Comparison of ENCODE assay signal across 8 mouse cellular contexts in the genomic region with DNA sequence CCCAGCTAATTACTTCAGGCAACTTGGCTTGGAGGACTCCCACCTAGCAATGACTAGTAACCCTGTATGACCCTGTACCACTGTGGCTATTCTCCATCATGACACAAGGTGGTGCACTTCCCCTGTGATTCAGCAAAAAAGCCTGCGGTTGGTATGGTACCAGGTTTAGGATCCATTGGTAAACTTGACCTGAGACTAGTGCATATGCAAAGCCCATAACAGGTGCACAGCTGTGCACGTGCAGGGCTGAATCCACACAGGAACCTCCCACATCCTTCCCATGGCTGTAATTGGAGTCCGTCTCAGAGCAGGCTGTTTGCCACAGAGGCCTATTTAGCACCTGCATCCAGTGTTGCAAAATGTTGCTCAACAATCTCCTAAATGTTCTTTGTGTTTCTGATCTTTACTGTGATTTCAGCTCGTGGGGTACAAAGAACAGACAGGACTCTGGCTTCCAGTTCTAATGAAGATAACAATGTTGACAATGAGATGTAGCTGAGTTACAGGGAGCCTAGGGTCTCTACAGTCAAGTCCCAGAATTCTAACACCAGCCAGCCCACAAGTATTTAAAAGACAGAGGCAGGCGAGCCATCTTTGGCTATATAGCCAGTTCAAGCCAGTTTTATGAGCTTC. TPM values are rescaled to one million over a fixed set of nuclear protein-coding genes. Genes with fewer than 3 reads are reported as not detected.
DNase-seq lines count a peak whose midpoint lies in the region; ATAC-seq lines count a peak whose summit lies in the region.

No protein-coding gene starts in this region.

- H3K9me3 ChIP-seq in forebrain, embryonic 12.5 days = no peaks in the 10 kb centered on the region
- no peaks in the 10 kb centered on the region for H3K9me3 ChIP-seq in limb, embryonic 10.5 days (replicated peaks)
- no peaks in the 10 kb centered on the region for H3K9me3 ChIP-seq in midbrain, embryonic 14.5 days (ENCODE audit: control insufficient read depth, low read length)

- no peak overlapping the region for H3K4me3 ChIP-seq in forebrain, embryonic 12.5 days (replicated peaks)
- H3K4me3 ChIP-seq in limb, embryonic 10.5 days = no peak overlapping the region
- no peak overlapping the region for H3K4me3 ChIP-seq in midbrain, embryonic 14.5 days (replicated peaks; ENCODE audit: low read depth, low read length)

- WGBS in forebrain, embryonic 12.5 days = 34% methylated on average over 5 of the region's 5 CpGs
- 42% methylated on average over 5 of the region's 5 CpGs for WGBS in limb, embryonic 10.5 days
- WGBS in midbrain, embryonic 14.5 days = 34% methylated on average over 5 of the region's 5 CpGs

- H3K27me3 ChIP-seq in forebrain, embryonic 12.5 days = no peaks in the 10 kb centered on the region
- no peaks in the 10 kb centered on the region for H3K27me3 ChIP-seq in limb, embryonic 10.5 days (ENCODE audit: low read depth, poor library complexity, severe bottlenecking)
- no peaks in the 10 kb centered on the region for H3K27me3 ChIP-seq in midbrain, embryonic 14.5 days (ENCODE audit: control insufficient read depth, insufficient read depth, low read length)

- no peaks in the 10 kb centered on the region for H3K36me3 ChIP-seq in forebrain, embryonic 12.5 days (replicated peaks)
- H3K36me3 ChIP-seq in limb, embryonic 10.5 days = no peaks in the 10 kb centered on the region
- H3K36me3 ChIP-seq in midbrain, embryonic 14.5 days (ENCODE audit: control insufficient read depth, insufficient read depth, low read length) = no peaks in the 10 kb centered on the region

- peaks cover under 1% of the 10 kb centered on the region; the same call in 1 of the 2 replicates for H3K4me1 ChIP-seq in forebrain, embryonic 12.5 days
- peaks cover under 1% of the 10 kb centered on the region; the same call in 1 of the 2 replicates for H3K4me1 ChIP-seq in limb, embryonic 10.5 days
- no peaks in the 10 kb centered on the region for H3K4me1 ChIP-seq in midbrain, embryonic 14.5 days (ENCODE audit: control insufficient read depth, insufficient read depth, low read length)

- H3K9ac ChIP-seq in forebrain, embryonic 12.5 days = no peak overlapping the region
- H3K9ac ChIP-seq in midbrain, embryonic 14.5 days (replicated peaks; ENCODE audit: low read length) = no peak overlapping the region

- peak; percentile 30 to 42 for DNase-seq in right cerebral cortex, adult 2 months (ENCODE audit: low spot score in 2 of 2)
- DNase-seq in right cerebral cortex, postnatal 4 days = no peak
- DNase-seq in c-Kit-negative CD71-positive TER-119-positive erythroid progenitor cells, embryonic 14.5 days (ENCODE audit: low read depth, low spot score) = peak; percentile 12
- DNase-seq in induced T-regulatory cell, adult 2 months (ENCODE audit: low read depth) = peak; percentile 73
- peak; percentile 69 for DNase-seq in limb, embryonic 10.5 days (ENCODE audit: low spot score)
- peak; percentile 81 for DNase-seq in midbrain, embryonic 14.5 days
- DNase-seq in thymus, postnatal 14 days = peak; percentile 53

- ATAC-seq in forebrain, embryonic 12.5 days (ENCODE audit: low FRiP score) = peak; percentile 51; the same call in 1 of the 2 replicates
- peak; percentile 4; the same call in 1 of the 2 replicates for ATAC-seq in midbrain, embryonic 14.5 days (ENCODE audit: low FRiP score, low TSS enrichment)

- H3K27ac ChIP-seq in forebrain, embryonic 12.5 days = no peak overlapping the region
- no peak overlapping the region for H3K27ac ChIP-seq in limb, embryonic 10.5 days
- no peak overlapping the region for H3K27ac ChIP-seq in midbrain, embryonic 14.5 days (replicated peaks; ENCODE audit: low read depth, low read length)

- no peak overlapping the region for H3K4me2 ChIP-seq in forebrain, embryonic 12.5 days
- no peak overlapping the region for H3K4me2 ChIP-seq in midbrain, embryonic 14.5 days (ENCODE audit: low read length)

RNA-seq across cellular contexts. Expression of a gene that starts 47.2 kb away (rescaled TPM):
- not detected in 2 replicates for polyA plus RNA-seq in forebrain, embryonic 12.5 days (2016; fragmentation: Nextera tagmentation; extraction: Ambion mirVana)
- polyA plus RNA-seq in limb, embryonic 10.5 days (2016; fragmentation: Nextera tagmentation; extraction: Ambion mirVana) = not detected in 2 replicates
- polyA plus RNA-seq in midbrain, embryonic 14.5 days (2014; fragmentation: Nextera tagmentation; extraction: Ambion mirVana) = not detected in 2 replicates

RNA-seq across cellular contexts. Expression of a gene that starts 56.9 kb away (rescaled TPM):
- polyA plus RNA-seq in forebrain, embryonic 12.5 days (2016; fragmentation: Nextera tagmentation; extraction: Ambion mirVana) = not detected in 2 replicates
- polyA plus RNA-seq in limb, embryonic 10.5 days (2016; fragmentation: Nextera tagmentation; extraction: Ambion mirVana) = not detected in 2 replicates
- polyA plus RNA-seq in midbrain, embryonic 14.5 days (2014; fragmentation: Nextera tagmentation; extraction: Ambion mirVana) = not detected in 2 replicates
